Mouse (Mus musculus): Measurements from ENCODE around the gene Pou2f3. TPM values are rescaled to one million over a fixed set of nuclear protein-coding genes. Genes with fewer than 3 reads are reported as not detected.

Pou2f3 gene
- polyA plus RNA-seq, 1 experiment from 2014 or later = not detected

DNA sequence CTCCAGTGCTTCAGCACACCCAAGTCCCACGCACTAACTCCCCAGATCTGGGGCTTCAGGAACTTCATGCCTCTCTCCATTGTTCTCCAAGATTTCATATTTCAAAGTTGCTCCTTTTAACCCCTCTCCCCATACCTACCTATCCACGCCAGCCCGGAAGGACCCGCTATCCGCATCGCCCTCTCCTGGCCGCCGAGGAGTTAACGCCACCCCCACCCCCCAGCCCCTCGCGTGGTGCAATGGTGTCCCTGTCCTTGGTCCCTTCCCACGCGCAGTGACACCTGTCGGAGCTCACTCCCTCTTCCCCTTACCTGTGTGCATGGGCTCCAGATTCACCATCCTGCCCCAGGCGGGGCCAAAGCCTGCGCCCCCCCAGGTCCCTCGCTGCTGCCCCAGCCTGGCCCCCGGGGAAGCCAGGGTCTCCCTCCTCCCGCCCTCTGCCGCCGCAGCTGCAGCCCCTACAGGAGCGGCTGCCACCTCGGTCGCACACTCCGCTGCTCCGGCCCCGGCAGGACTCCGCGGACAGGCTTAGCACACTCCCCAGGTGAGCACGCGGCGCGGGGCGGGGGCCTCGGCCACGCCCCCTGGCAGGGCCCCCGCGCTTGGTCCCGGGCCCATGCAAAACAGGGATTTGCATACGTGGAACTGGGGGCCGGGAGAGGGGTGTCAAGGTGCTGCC, 4.7 kb downstream of the Pou2f3 start:
- peaks cover 24% of the 10 kb centered on the region for H3K27me3 ChIP-seq (ENCODE audit: control insufficient read depth, insufficient read depth, low read length)
- no peak for DNase-seq (ENCODE audit: low spot score)
- ATAC-seq (ENCODE audit: insufficient read depth, low FRiP score, low TSS enrichment) = no peak

DNA sequence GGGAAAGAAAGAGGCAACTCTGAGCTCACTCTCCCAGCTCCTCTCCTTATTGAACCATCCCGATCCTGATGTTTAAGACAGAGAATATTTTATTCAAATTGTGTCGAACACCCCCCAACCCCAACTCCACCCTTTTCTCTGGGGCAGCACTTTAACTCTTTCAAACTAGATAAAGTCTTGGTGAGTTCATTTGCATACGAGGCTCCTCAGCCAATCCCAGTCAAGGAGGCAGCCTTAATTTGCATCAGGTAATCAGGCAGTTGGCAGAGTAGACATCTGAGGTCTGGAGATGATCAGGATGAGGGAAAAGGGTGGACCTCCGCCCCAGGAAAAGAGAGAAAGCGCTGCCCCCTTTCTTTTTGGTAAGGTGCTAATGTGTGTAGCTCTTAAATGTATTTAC, 10.0 kb downstream of the Pou2f3 start:
- WGBS = 0% methylated on average over 5 of the region's 5 CpGs
- ATAC-seq (ENCODE audit: insufficient read depth, low FRiP score, low TSS enrichment) (no peak), DNase-seq (ENCODE audit: low spot score) (no peak)
- Histone ChIP-seq H3K4me3 (ENCODE audit: low read depth, low read length) (no peak overlapping the region), H3K36me3 (ENCODE audit: control insufficient read depth, insufficient read depth, low read length) (no peaks in the 10 kb centered on the region), H3K4me2 (ENCODE audit: low read depth) (no peak overlapping the region), H3K9ac (ENCODE audit: low read length) (no peak overlapping the region), H3K27ac (ENCODE audit: low read depth, low read length) (no peak overlapping the region), H3K4me1 (ENCODE audit: control insufficient read depth, insufficient read depth, low read length) (0 out of 2 replicates have a peak, but pooled peaks cover 2% of the 10 kb centered on the region), H3K9me3 (ENCODE audit: control insufficient read depth, low read length) (no peaks in the 10 kb centered on the region), H3K27me3 (ENCODE audit: control insufficient read depth, insufficient read depth, low read length) (peaks cover 10% of the 10 kb centered on the region)

More for the DNA sequence above, 4.7 kb downstream of the Pou2f3 start:
- H3K9me3 ChIP-seq (ENCODE audit: control insufficient read depth, low read length) = no peaks in the 10 kb centered on the region
- peaks cover 10% of the 10 kb centered on the region for H3K4me1 ChIP-seq (ENCODE audit: control insufficient read depth, insufficient read depth, low read length)
- peak overlapping the region; percentile 25 for H3K4me3 ChIP-seq (ENCODE audit: low read depth, low read length)
- peak overlapping the region; percentile 10; the same call in 1 of the 2 replicates for H3K9ac ChIP-seq (ENCODE audit: low read length)
- no peak overlapping the region for H3K27ac ChIP-seq (ENCODE audit: low read depth, low read length)
- 2% methylated on average over 39 of the region's 41 CpGs for WGBS
- no peaks in the 10 kb centered on the region for H3K36me3 ChIP-seq (ENCODE audit: control insufficient read depth, insufficient read depth, low read length)
- peak overlapping the region; percentile 39 for H3K4me2 ChIP-seq (ENCODE audit: low read depth)

DNA sequence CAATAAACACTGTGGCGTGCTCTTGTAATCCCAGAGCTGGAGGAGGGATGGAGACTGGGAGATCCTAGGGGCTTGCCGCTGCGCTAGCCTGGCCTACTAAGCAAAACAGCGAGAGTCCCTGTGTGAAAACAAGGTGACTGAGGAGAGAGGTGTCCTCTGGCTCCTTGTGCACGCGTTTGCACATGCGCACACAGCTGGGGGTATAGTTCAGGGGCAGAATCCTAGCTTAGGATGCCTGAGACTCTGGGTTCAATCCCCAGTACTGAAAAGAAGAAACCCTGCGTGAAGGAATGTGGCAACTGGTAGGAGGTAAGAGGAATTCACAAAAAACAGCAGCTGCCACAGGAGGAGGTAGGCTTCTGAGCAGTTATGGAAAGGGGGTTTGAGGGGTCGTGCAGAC, 16.2 kb downstream of the Pou2f3 start:
- ATAC-seq (ENCODE audit: insufficient read depth, low FRiP score, low TSS enrichment) (no peak), DNase-seq (ENCODE audit: low spot score) (no peak)
- H3K4me1 ChIP-seq (ENCODE audit: control insufficient read depth, insufficient read depth, low read length) = no peaks in the 10 kb centered on the region
- no peaks in the 10 kb centered on the region for H3K9me3 ChIP-seq (ENCODE audit: control insufficient read depth, low read length)
- no peaks in the 10 kb centered on the region for H3K36me3 ChIP-seq (ENCODE audit: control insufficient read depth, insufficient read depth, low read length)
- H3K4me3 ChIP-seq (ENCODE audit: low read depth, low read length) = no peak overlapping the region
- no peak overlapping the region for H3K27ac ChIP-seq (ENCODE audit: low read depth, low read length)
- H3K27me3 ChIP-seq (ENCODE audit: control insufficient read depth, insufficient read depth, low read length) = no peaks in the 10 kb centered on the region
- no peak overlapping the region for H3K9ac ChIP-seq (ENCODE audit: low read length)
- 17% methylated on average over 9 of the region's 9 CpGs for WGBS
- H3K4me2 ChIP-seq (ENCODE audit: low read depth) = no peak overlapping the region

GRCm38 (mm10) chr9:43191561-43191960, 18.6 kb downstream of the Pou2f3 start:
- H3K4me1 ChIP-seq (ENCODE audit: control insufficient read depth, insufficient read depth, low read length) = no peaks in the 10 kb centered on the region
- H3K27ac ChIP-seq (ENCODE audit: low read depth, low read length) = no peak overlapping the region
- no peaks in the 10 kb centered on the region for H3K27me3 ChIP-seq (ENCODE audit: control insufficient read depth, insufficient read depth, low read length)
- WGBS = 38% methylated on average over 4 of the region's 4 CpGs
- ATAC-seq (ENCODE audit: insufficient read depth, low FRiP score, low TSS enrichment) (no peak), DNase-seq (ENCODE audit: low spot score) (no peak)
- H3K9ac ChIP-seq (ENCODE audit: low read length) = no peak overlapping the region
- H3K4me3 ChIP-seq (ENCODE audit: low read depth, low read length) = no peak overlapping the region
- no peaks in the 10 kb centered on the region for H3K9me3 ChIP-seq (ENCODE audit: control insufficient read depth, low read length)
- H3K36me3 ChIP-seq (ENCODE audit: control insufficient read depth, insufficient read depth, low read length) = no peaks in the 10 kb centered on the region
- no peak overlapping the region for H3K4me2 ChIP-seq (ENCODE audit: low read depth)

DNA sequence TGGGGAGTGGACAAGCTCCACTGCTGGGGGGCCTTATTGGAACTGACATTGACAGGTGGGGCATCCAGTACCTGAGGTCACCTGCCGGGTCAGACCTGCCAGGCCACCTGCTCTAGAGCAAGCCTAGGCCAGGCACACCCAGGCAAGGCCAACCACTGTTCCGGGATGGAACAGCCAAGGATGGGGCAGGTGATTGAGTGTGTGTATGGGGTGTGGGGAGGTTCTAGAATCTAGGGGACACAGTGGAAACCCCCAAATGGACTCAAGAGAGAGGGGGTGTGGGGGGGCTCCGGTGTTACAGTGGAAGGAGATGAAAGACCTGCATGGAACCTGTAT, 21.2 kb downstream of the Pou2f3 start:
- Histone ChIP-seq H3K4me1 (ENCODE audit: control insufficient read depth, insufficient read depth, low read length) (no peaks in the 10 kb centered on the region), H3K9me3 (ENCODE audit: control insufficient read depth, low read length) (no peaks in the 10 kb centered on the region), H3K36me3 (ENCODE audit: control insufficient read depth, insufficient read depth, low read length) (no peaks in the 10 kb centered on the region), H3K27me3 (ENCODE audit: control insufficient read depth, insufficient read depth, low read length) (no peaks in the 10 kb centered on the region), H3K9ac (ENCODE audit: low read length) (no peak overlapping the region), H3K4me3 (ENCODE audit: low read depth, low read length) (no peak overlapping the region), H3K4me2 (ENCODE audit: low read depth) (no peak overlapping the region), H3K27ac (ENCODE audit: low read depth, low read length) (no peak overlapping the region)
- WGBS = 58% methylated on average over 3 of the region's 3 CpGs
- ATAC-seq (ENCODE audit: insufficient read depth, low FRiP score, low TSS enrichment) (no peak), DNase-seq (ENCODE audit: low spot score) (no peak)

DNA sequence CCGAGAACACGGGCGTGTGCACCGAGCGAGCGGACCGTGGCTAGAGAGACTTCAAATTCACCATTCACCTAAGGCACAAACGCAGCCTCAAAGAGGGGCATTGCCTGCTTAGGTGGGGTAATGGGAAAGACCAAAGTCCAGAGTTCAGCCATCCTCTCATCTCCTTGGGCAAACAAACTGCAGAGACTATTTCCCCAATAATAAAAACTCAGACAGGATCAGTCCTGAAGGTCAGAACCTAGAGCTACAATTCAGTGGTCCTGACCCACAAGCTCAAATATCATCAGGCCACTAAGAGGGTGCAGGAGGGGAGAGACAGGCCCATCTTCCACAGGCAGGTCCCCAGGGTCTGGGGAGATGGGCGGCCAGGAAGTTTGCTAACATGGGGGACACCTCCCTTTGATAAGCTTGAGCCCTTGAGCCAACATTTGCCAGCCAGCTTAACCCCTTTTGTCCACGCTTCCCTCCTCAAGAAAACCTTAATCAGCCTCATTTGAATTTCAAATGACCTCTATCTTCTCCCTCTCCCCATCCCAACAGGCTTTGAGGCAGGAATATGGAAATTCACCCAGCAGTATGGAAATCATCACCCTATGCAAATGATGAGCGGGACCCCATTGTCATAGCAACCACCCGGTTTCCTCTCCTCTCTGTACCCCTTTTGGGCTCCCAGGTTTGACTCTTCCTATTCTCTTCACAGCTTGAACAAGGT, 21.7 kb downstream of the Pou2f3 start:
- no peaks in the 10 kb centered on the region for H3K4me1 ChIP-seq (ENCODE audit: control insufficient read depth, insufficient read depth, low read length)
- H3K36me3 ChIP-seq (ENCODE audit: control insufficient read depth, insufficient read depth, low read length) = no peaks in the 10 kb centered on the region
- DNase-seq (ENCODE audit: low spot score) = no peak
- no peak overlapping the region for H3K4me3 ChIP-seq (ENCODE audit: low read depth, low read length)
- H3K4me2 ChIP-seq (ENCODE audit: low read depth) = no peak overlapping the region
- WGBS = 66% methylated on average over 12 of the region's 12 CpGs
- no peak for ATAC-seq (ENCODE audit: insufficient read depth, low FRiP score, low TSS enrichment)
- H3K27ac ChIP-seq (ENCODE audit: low read depth, low read length) = no peak overlapping the region
- H3K9me3 ChIP-seq (ENCODE audit: control insufficient read depth, low read length) = no peaks in the 10 kb centered on the region
- H3K9ac ChIP-seq (ENCODE audit: low read length) = no peak overlapping the region
- no peaks in the 10 kb centered on the region for H3K27me3 ChIP-seq (ENCODE audit: control insufficient read depth, insufficient read depth, low read length)

GRCm38 (mm10) chr9:43179614-43180013, 30.6 kb downstream of the Pou2f3 start:
- H3K4me2 ChIP-seq (ENCODE audit: low read depth) = no peak overlapping the region
- H3K36me3 ChIP-seq (ENCODE audit: control insufficient read depth, insufficient read depth, low read length) = no peaks in the 10 kb centered on the region
- H3K27ac ChIP-seq (ENCODE audit: low read depth, low read length) = no peak overlapping the region
- ATAC-seq (ENCODE audit: insufficient read depth, low FRiP score, low TSS enrichment) (no peak), DNase-seq (ENCODE audit: low spot score) (no peak)
- no peaks in the 10 kb centered on the region for H3K4me1 ChIP-seq (ENCODE audit: control insufficient read depth, insufficient read depth, low read length)
- H3K27me3 ChIP-seq (ENCODE audit: control insufficient read depth, insufficient read depth, low read length) = no peaks in the 10 kb centered on the region
- no peak overlapping the region for H3K4me3 ChIP-seq (ENCODE audit: low read depth, low read length)
- 56% methylated on average over 5 of the region's 5 CpGs for WGBS
- H3K9me3 ChIP-seq (ENCODE audit: control insufficient read depth, low read length) = no peaks in the 10 kb centered on the region
- H3K9ac ChIP-seq (ENCODE audit: low read length) = no peak overlapping the region

- H3K9ac ChIP-seq (ENCODE audit: low read length) = no peak overlapping the region
- no peak overlapping the region for H3K27ac ChIP-seq (ENCODE audit: low read depth, low read length)
- H3K36me3 ChIP-seq (ENCODE audit: control insufficient read depth, insufficient read depth, low read length) = no peaks in the 10 kb centered on the region
- DNase-seq (ENCODE audit: low spot score) = no peak
- H3K4me1 ChIP-seq (ENCODE audit: control insufficient read depth, insufficient read depth, low read length) = no peaks in the 10 kb centered on the region
- WGBS = 61% methylated on average over 7 of the region's 7 CpGs
- no peaks in the 10 kb centered on the region for H3K9me3 ChIP-seq (ENCODE audit: control insufficient read depth, low read length)
- H3K27me3 ChIP-seq (ENCODE audit: control insufficient read depth, insufficient read depth, low read length) = no peaks in the 10 kb centered on the region
- no peak overlapping the region for H3K4me2 ChIP-seq (ENCODE audit: low read depth)
- no peak for ATAC-seq (ENCODE audit: insufficient read depth, low FRiP score, low TSS enrichment)
- H3K4me3 ChIP-seq (ENCODE audit: low read depth, low read length) = no peak overlapping the region
These were observed 32.0 kb downstream of the Pou2f3 start for GRCm38 (mm10) chr9:43178172-43178571.

GRCm38 (mm10) chr9:43167081-43167480, 43.1 kb downstream of the Pou2f3 start:
- Histone ChIP-seq H3K4me3 (ENCODE audit: low read depth, low read length) (no peak overlapping the region), H3K4me1 (ENCODE audit: control insufficient read depth, insufficient read depth, low read length) (no peaks in the 10 kb centered on the region)
- ATAC-seq (ENCODE audit: insufficient read depth, low FRiP score, low TSS enrichment) = no peak

More at GRCm38 (mm10) chr9:43167081-43167480, 43.1 kb downstream of the Pou2f3 start:
- no peak overlapping the region for H3K9ac ChIP-seq (ENCODE audit: low read length)
- no peaks in the 10 kb centered on the region for H3K9me3 ChIP-seq (ENCODE audit: control insufficient read depth, low read length)
- H3K27ac ChIP-seq (ENCODE audit: low read depth, low read length) = no peak overlapping the region
- H3K36me3 ChIP-seq (ENCODE audit: control insufficient read depth, insufficient read depth, low read length) = no peaks in the 10 kb centered on the region
- no peaks in the 10 kb centered on the region for H3K27me3 ChIP-seq (ENCODE audit: control insufficient read depth, insufficient read depth, low read length)
- WGBS = 94% methylated on average over 8 of the region's 8 CpGs
- no peak overlapping the region for H3K4me2 ChIP-seq (ENCODE audit: low read depth)
- no peak for DNase-seq (ENCODE audit: low spot score)
